Mouse (Mus musculus) bone marrow macrophage, adult 2 months (primary cell): Measurements from ENCODE around the gene Sumo1.

Source experiments
- CTCF ChIP-seq: IDR thresholded peaks from 2 replicates; pipeline ENCODE4 v1.5.1; 2012; ENCODE audit warnings: low read depth, mild to moderate bottlenecking, low read length, moderate library complexity
- POLR2A ChIP-seq: IDR thresholded peaks from 2 replicates; pipeline ENCODE4 v1.6.1; 2012; ENCODE audit warnings: mild to moderate bottlenecking, low read depth, low read length, borderline replicate concordance

DNA sequence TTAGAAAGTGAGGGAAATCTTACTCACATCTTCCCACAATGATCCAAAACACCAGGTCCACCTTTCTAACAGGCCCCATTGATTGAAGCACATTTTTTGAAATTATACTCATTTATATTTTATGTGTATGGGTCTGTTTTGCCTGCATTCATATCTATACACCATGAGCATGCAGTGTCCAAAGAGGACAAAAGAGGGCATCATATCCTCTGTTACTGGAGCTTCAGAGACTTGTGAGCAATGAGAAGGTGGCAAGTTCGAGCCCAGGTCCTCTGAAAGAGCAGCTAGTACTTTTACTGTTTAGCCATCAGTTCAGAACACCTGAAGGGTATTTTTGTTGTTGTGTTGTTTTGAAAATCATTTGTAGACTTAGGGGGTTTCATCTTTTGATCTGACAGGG, 102.4 kb downstream of the Sumo1 start:
- TF ChIP-seq CTCF (no peak), POLR2A (no peak)
